Mouse (Mus musculus) midbrain, embryonic 12.5 days (tissue): ENCODE data around the gene Ankrd27. TPM values are rescaled to one million over a fixed set of nuclear protein-coding genes. Genes with fewer than 3 reads are reported as not detected.

Experiments used
- ATAC-seq: fragments of 200-750 bp; cut with Nextera tagmentation; 2 replicates; pipeline ENCODE4 v1.8.0; 2017; ENCODE audit warnings: low read depth, moderate TSS enrichment, moderate library complexity; ENCODE audit not compliant: low FRiP score
- H3K27ac ChIP-seq: fragments of 300-500 bp; sonication (generic); replicated peaks from 2 replicates; pipeline ENCODE4 v1.5.1; 2016; ENCODE audit warnings: mild to moderate bottlenecking
- H3K27me3 ChIP-seq: fragments of 300-500 bp; sonication (generic); 2 replicates; pipeline ENCODE4 v1.6.1; 2016; ENCODE audit warnings: mild to moderate bottlenecking
- H3K36me3 ChIP-seq: fragments of 300-500 bp; sonication (generic); 2 replicates; pipeline ENCODE4 v1.6.1; 2016
- H3K4me1 ChIP-seq: fragments of 300-500 bp; sonication (generic); 2 replicates; pipeline ENCODE4 v1.6.1; 2016
- H3K4me2 ChIP-seq: fragments of 300-500 bp; sonication (generic); replicated peaks from 2 replicates; pipeline ENCODE4 v1.6.1; 2016; ENCODE audit warnings: mild to moderate bottlenecking, moderate library complexity
- H3K4me3 ChIP-seq: fragments of 300-500 bp; sonication (generic); 2 replicates; pipeline ENCODE4 v1.5.1; 2016; ENCODE audit warnings: mild to moderate bottlenecking
- H3K9ac ChIP-seq: fragments of 300-500 bp; sonication (generic); replicated peaks from 2 replicates; pipeline ENCODE4 v1.6.1; 2016; ENCODE audit warnings: mild to moderate bottlenecking, moderate library complexity
- H3K9me3 ChIP-seq: fragments of 300-500 bp; sonication (generic); 2 replicates; pipeline ENCODE4 v1.6.1; 2016; ENCODE audit warnings: mild to moderate bottlenecking
- WGBS: fragments of 180-500 bp; shearing (Covaris S2); methylation state at CpG from one replicate; pipeline ENCODE4 v1.1.7; 2016; 5-methylcytosine and 5-hydroxymethylcytosine counted together
- polyA plus RNA-seq: library from polyadenylated mRNA; unstranded; fragments of >200 nt; fragmentation: Nextera tagmentation; extraction: Ambion mirVana; gene quantifications from 2 replicates; pipeline ENCODE4 v1.2.1, GENCODE M21; 2016

Ankrd27 gene
- polyA plus RNA-seq, 1 experiment from 2014 or later, result 32.4 TPM

DNA sequence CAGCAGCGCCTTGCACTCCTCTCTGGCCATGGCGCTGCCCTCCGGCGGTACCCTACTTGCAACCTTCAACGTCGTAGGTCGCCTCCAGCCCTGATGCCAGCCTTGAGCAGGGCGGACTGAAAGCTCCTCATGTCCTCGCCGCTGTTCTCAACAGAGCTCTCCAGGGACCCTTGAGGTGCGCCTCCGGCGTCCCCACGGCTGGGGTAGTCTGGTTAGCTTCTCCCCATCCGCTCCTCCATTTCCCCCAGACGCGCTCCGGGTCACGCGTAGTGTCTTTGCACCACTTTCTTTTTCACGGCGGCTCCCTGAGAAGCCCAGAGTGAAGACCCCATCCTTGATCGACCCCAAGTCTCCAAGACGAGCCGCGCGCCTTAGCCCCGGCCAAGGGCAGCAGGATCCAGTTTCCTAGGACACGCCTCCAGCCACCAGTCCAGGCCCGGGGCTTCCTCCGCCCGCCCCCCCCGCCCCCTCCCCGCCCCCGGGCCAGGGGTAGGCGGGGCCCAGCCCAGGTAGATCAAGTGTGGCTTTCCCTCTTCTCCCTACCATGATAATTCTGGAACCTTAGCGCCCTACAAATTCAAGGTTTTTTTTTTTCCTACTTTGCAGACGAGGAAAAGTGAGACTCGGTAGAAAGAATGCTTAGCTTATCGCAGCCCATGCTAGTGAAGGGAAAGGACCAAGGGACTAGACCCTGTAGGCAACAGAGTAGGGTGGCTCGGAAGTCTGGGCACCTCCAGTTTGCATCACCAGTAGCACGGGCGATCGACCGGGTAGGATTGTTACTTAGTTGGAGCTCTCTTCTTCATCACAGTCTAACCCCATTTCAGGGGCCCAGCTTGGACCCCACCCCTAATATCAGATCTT lies 621 bp upstream of the Ankrd27 start, which contains the start of gene Rgs9bp:
TSS of gene Rgs9bp (minus strand) at position 392 of the 864 bp plus-strand sequence.
- Histone ChIP-seq H3K27ac (peak within 1 kb of the TSS; percentile 64; the same call in 1 of the 2 replicates), H3K4me2 (peak within 1 kb of the TSS; percentile 99), H3K36me3 (no peaks in the 10 kb centered on the region), H3K9ac (peak within 1 kb of the TSS; percentile 78), H3K27me3 (peaks cover 39% of the 10 kb centered on the region), H3K9me3 (no peaks in the 10 kb centered on the region), H3K4me1 (peaks cover 27% of the 10 kb centered on the region), H3K4me3 (peak within 1 kb of the TSS; percentile 83)
- 0% methylated on average over 44 of the region's 45 CpGs for WGBS
- ATAC-seq, result peak; percentile 55

DNA sequence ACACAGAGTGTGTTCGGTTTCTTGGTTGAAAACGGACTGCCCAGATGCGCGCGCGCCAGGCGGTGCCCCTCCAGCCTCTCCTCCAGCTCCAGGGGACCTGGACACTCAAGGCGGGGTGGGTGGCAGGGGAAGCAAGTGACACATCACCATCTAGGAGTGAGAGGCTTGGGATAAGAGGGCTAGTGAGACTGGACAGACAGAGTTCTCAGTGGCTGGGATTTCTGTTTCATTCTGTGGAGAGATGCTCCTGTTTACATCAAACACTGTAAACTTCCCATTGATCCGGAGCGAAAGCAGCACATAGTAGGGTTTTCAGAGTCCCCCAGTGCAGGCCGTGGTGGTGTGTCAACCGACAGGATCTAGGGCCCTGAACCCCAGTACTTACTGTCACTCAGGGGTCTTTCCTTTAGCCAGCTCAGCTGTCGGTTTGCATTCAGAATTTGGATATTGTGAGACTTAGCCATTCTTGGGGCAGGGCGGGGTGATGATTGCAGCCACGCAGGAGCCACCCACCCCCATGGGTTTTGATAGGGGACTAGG lies 932 bp downstream of the Ankrd27 start:
- 22% methylated on average over 15 of the region's 15 CpGs for WGBS

DNA sequence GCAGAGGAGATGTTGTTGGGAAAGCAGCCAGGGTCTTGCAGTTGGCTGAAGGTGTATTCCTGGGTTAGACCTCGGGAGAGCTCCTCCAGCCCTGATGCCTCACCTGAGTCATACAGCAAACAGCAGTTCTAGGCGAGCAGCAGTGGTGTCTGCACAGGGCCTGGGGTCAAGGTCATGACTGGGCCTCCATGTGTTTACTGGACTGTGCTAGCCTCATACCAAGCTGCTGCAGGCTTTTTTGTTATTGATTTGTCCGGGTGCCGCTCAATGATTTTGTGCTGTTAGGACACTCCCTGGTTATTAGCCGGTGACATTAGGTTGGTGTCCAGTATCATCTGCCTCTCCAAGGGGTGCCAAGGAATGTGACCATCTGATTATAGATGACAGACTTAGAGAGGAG lies 1.7 kb downstream of the Ankrd27 start:
- no peak overlapping the region for H3K9ac ChIP-seq
- no peaks in the 10 kb centered on the region for H3K9me3 ChIP-seq
- 81% methylated on average over 5 of the region's 5 CpGs for WGBS
- H3K36me3 ChIP-seq, result peaks cover 11% of the 10 kb centered on the region
- peaks cover 27% of the 10 kb centered on the region for H3K4me1 ChIP-seq
- H3K4me2 ChIP-seq, result no peak overlapping the region
- H3K27me3 ChIP-seq, result peaks cover 28% of the 10 kb centered on the region
- H3K4me3 ChIP-seq, result no peak overlapping the region
- ATAC-seq, result no peak
- no peak overlapping the region for H3K27ac ChIP-seq

More for the DNA sequence above, 932 bp downstream of the Ankrd27 start:
- H3K9me3 ChIP-seq, result no peaks in the 10 kb centered on the region
- ATAC-seq, result no peak
- peak overlapping the region; percentile 83 for H3K4me3 ChIP-seq
- H3K27ac ChIP-seq, result no peak overlapping the region
- H3K9ac ChIP-seq, result peak overlapping the region; percentile 78
- H3K4me2 ChIP-seq, result peak overlapping the region; percentile 99
- peaks cover 33% of the 10 kb centered on the region for H3K27me3 ChIP-seq
- peaks cover 27% of the 10 kb centered on the region for H3K4me1 ChIP-seq
- peaks cover 3% of the 10 kb centered on the region; the same call in 1 of the 2 replicates for H3K36me3 ChIP-seq

DNA sequence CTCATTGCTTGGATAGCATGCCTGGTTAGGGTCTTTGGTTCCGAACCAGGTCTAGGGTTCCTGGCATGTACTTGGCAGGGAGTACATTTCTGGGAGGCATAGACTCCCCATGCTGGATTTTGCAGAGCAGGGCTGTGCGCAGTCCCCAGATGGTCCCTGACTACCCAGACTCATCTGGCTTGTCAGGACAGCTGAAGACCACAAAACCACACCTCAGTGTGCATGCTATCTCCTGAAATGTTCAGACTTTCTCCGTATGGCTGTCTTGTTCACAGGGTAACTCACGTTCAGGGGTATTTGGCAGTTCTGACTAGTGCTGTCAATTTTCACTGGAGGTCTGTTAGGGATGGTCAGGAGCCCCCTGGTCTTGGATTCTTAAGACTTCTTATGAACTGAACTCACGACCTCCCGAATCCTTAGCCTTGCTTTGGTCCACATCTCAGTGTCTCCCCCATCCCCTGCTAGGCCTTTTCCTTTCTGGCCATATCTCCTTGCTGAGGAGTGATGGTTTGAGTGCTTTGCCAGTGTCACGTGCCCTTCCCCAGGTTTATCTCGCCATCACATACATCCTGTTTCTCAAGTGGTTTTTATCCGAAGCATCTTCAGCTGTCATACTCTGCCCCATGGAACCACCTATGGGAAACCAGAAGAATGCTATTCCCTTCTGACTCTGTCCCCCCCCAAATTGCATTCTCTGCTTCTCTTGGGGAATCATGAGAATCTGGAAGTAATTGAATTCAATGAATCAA lies 2.8 kb downstream of the Ankrd27 start:
- no peak for ATAC-seq

DNA sequence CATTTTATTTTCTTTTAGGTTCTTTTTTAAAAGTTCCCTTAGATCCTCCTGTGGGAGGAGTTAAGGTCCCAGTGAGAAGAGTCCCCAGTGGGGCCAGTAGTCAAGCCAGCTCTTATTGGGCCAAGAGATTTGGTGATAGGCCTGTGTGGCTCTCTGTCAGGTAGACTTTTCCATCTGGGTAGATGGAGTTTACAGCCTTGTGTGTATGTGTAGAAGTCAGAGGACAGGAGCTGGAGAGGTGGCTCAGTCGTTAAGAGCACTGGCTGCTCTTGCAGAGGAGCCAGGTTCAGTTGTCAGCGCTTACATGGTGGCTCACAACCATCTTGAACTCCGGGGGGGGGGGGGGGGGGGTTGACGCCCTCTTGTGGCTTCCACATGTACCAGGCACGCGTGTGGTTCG lies 3.4 kb downstream of the Ankrd27 start:
- H3K9me3 ChIP-seq, result no peaks in the 10 kb centered on the region
- H3K4me1 ChIP-seq, result peaks cover 23% of the 10 kb centered on the region
- WGBS, result 76% methylated on average over 7 of the region's 7 CpGs
- no peak overlapping the region for H3K9ac ChIP-seq
- no peak overlapping the region for H3K4me3 ChIP-seq
- ATAC-seq, result no peak
- H3K4me2 ChIP-seq, result no peak overlapping the region
- H3K36me3 ChIP-seq, result peaks cover 26% of the 10 kb centered on the region
- H3K27ac ChIP-seq, result no peak overlapping the region
- peaks cover 10% of the 10 kb centered on the region for H3K27me3 ChIP-seq

More for the DNA sequence above, 2.8 kb downstream of the Ankrd27 start:
- Histone ChIP-seq H3K9me3 (no peaks in the 10 kb centered on the region), H3K27me3 (peaks cover 17% of the 10 kb centered on the region), H3K27ac (no peak overlapping the region), H3K36me3 (peaks cover 22% of the 10 kb centered on the region), H3K4me3 (no peak overlapping the region), H3K9ac (no peak overlapping the region), H3K4me2 (no peak overlapping the region), H3K4me1 (peaks cover 27% of the 10 kb centered on the region)
- 86% methylated on average over 9 of the region's 9 CpGs for WGBS

DNA sequence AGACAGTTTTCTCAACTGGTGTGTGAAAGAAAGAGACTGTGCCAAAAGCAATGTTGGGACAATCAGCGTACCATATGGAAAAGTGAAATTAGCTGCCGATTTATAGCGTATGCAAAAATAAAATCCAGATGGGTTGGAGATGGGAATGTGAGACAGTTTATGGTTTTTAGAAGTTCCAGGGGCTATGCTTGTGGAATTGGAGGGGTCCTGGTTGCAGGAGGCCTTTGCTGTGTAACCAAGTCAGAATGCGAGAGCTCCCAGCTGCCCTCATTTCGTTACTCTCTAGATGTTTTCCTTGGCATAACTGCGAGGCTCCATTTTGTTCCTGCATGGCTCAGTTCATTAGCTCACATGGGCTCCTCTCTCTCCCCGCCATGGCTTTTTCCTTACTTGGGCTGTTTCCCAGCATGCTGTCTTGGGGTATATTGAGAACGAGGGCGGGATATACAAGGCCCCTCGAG lies 4.7 kb downstream of the Ankrd27 start:
- Histone ChIP-seq H3K4me1 (peaks cover 13% of the 10 kb centered on the region), H3K27me3 (no peaks in the 10 kb centered on the region), H3K27ac (no peak overlapping the region), H3K4me3 (no peak overlapping the region), H3K4me2 (no peak overlapping the region), H3K9me3 (no peaks in the 10 kb centered on the region), H3K9ac (no peak overlapping the region), H3K36me3 (peaks cover 31% of the 10 kb centered on the region)
- ATAC-seq, result no peak
- 88% methylated on average over 10 of the region's 10 CpGs for WGBS

DNA sequence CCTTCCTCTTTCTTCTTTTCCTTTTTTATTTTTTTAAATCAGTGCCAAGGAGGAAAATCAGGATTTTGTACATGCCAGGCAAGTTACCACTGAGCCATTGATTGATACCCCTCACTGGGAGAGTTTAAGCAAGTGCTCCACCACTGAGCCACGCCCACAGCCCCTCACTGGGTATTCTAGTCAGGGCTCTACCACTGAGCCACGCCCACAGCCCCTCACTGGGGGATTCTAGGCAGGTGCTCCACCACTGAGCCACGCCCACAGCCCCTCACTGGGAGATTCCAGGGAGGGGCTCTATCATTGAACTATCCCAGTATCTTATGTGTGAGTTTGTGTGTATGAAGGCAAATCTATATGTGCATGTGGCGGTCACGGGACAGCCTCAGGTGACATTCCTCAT lies 8.3 kb downstream of the Ankrd27 start:
- no peak for ATAC-seq
- no peak overlapping the region for H3K27ac ChIP-seq
- H3K4me2 ChIP-seq, result no peak overlapping the region
- no peaks in the 10 kb centered on the region for H3K4me1 ChIP-seq
- no peaks in the 10 kb centered on the region for H3K27me3 ChIP-seq
- no peaks in the 10 kb centered on the region for H3K9me3 ChIP-seq
- H3K4me3 ChIP-seq, result no peak overlapping the region
- H3K9ac ChIP-seq, result no peak overlapping the region
- 93% methylated on average over 5 of the region's 5 CpGs for WGBS
- peaks cover 37% of the 10 kb centered on the region for H3K36me3 ChIP-seq

DNA sequence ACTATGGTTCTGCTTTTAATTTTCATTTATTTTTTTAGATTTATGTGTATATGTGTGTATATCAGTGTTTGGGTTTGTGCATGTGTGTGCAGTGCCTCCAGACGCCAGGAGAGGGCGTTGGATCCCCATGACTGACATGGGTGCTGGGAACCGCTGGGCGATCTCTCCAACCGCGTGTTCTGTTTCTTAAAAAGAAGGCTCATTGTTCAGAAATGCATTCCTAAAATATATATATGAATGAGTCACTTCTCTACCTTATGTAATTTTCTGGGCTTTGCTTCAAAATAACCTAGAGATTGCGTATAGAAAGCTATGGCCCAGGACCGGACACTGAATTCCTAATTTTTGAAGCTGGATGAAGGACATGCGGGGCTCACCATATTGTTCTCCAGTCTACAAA lies 13.4 kb downstream of the Ankrd27 start:
- H3K9ac ChIP-seq, result no peak overlapping the region
- no peaks in the 10 kb centered on the region for H3K27me3 ChIP-seq
- no peak overlapping the region for H3K4me2 ChIP-seq
- no peak overlapping the region for H3K27ac ChIP-seq
- H3K4me3 ChIP-seq, result no peak overlapping the region
- H3K9me3 ChIP-seq, result no peaks in the 10 kb centered on the region
- peaks cover 23% of the 10 kb centered on the region for H3K36me3 ChIP-seq
- no peaks in the 10 kb centered on the region for H3K4me1 ChIP-seq
- 95% methylated on average over 9 of the region's 9 CpGs for WGBS
- no peak for ATAC-seq

DNA sequence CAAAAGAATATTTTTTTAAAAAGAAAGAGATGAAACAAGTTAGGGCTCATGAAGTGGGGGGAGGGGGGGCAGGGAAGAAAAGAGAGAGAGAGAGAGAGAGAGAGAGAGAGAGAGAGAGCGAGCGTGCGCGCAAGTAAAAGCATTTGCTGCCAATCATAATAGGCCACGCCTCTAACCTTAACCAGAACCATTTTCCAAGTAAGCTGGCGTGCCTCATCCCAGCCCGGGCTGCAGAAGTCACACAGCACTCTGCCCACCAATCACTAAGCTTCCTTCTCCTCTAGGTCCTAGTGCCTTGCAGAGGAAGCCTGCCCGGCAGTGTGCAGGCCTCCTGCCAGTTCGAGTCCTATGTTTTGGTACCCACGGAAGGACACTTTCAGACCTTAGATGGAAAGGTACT lies 14.0 kb downstream of the Ankrd27 start:
- Histone ChIP-seq H3K9me3 (no peaks in the 10 kb centered on the region), H3K4me3 (no peak overlapping the region), H3K27ac (no peak overlapping the region), H3K9ac (no peak overlapping the region), H3K36me3 (peaks cover 18% of the 10 kb centered on the region), H3K4me1 (no peaks in the 10 kb centered on the region), H3K4me2 (no peak overlapping the region), H3K27me3 (no peaks in the 10 kb centered on the region)
- ATAC-seq, result no peak
- WGBS, result 92% methylated on average over 10 of the region's 10 CpGs

DNA sequence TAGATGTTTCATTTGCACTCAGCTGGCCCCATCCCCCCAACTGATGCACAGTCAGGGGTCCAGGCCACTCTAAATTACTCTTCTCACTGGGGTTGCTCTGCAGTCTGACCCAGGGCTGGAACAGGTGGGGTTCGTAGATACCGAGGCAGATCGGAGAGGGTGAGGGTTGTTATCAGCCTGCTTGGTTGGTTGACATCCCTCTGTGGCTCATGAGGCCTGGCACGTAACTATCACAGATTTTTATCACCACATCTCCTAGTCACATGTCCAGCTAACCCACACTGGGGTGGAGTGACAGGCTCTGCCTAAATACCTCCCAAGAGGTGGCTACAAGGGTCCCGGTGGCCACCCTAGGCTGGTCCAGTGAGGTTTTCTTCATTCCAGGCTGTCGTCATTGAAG lies 15.1 kb downstream of the Ankrd27 start:
- H3K4me3 ChIP-seq, result no peak overlapping the region
- H3K4me2 ChIP-seq, result no peak overlapping the region
- no peaks in the 10 kb centered on the region for H3K27me3 ChIP-seq
- no peak for ATAC-seq
- H3K4me1 ChIP-seq, result no peaks in the 10 kb centered on the region
- no peak overlapping the region for H3K27ac ChIP-seq
- no peaks in the 10 kb centered on the region for H3K9me3 ChIP-seq
- H3K9ac ChIP-seq, result no peak overlapping the region
- 94% methylated on average over 6 of the region's 6 CpGs for WGBS
- peaks cover 18% of the 10 kb centered on the region for H3K36me3 ChIP-seq

DNA sequence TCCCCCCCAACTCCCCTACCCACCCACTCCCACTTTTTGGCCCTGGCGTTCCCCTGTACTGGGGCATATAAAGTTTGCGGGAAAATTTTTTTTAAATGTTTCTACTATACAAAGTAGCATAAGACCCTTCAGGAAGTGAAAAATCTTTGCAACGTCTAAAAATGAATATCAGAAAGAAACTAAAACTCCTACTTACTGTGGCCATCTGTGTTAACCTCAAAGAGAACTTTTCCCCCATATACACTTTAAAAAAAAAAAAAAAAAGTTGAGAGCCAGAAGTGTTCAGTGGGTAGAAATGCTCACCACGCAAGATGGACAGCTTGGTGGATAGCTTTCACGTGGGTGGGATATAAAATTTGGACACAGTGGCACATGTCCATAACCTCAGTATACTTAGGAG lies 16.7 kb downstream of the Ankrd27 start:
- Histone ChIP-seq H3K9ac (no peak overlapping the region), H3K27me3 (no peaks in the 10 kb centered on the region), H3K4me2 (no peak overlapping the region), H3K9me3 (no peaks in the 10 kb centered on the region), H3K4me1 (no peaks in the 10 kb centered on the region), H3K4me3 (no peak overlapping the region), H3K36me3 (peaks cover 20% of the 10 kb centered on the region), H3K27ac (no peak overlapping the region)
- ATAC-seq, result no peak
- 95% methylated on average over 5 of the region's 5 CpGs for WGBS

DNA sequence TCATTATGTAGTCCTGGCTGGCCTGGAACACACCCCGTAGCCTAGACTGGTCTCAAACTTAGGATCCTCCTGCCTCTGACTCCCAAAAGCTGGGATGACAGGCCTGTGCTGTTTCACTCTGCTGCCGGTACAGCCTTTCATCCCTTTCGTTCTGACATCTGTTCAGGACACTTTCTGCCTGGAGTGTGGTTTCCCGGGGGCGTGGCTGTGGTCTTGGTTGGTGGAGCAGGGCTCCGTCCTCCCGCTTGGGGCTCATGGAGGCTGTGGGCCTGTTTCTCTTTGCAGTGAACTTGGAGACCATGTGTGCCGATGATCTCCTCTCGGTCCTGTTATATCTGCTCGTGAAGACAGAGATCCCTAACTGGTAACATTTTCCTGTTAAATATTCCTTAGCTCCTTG lies 20.8 kb downstream of the Ankrd27 start:
- Histone ChIP-seq H3K27ac (no peak overlapping the region), H3K4me1 (no peaks in the 10 kb centered on the region), H3K9ac (no peak overlapping the region), H3K9me3 (no peaks in the 10 kb centered on the region), H3K36me3 (peaks cover 53% of the 10 kb centered on the region), H3K27me3 (no peaks in the 10 kb centered on the region), H3K4me3 (no peak overlapping the region), H3K4me2 (no peak overlapping the region)
- 91% methylated on average over 10 of the region's 10 CpGs for WGBS
- no peak for ATAC-seq
